Mouse (Mus musculus): Measurements from ENCODE around the gene Bola3.

Gene Bola3

DNA sequence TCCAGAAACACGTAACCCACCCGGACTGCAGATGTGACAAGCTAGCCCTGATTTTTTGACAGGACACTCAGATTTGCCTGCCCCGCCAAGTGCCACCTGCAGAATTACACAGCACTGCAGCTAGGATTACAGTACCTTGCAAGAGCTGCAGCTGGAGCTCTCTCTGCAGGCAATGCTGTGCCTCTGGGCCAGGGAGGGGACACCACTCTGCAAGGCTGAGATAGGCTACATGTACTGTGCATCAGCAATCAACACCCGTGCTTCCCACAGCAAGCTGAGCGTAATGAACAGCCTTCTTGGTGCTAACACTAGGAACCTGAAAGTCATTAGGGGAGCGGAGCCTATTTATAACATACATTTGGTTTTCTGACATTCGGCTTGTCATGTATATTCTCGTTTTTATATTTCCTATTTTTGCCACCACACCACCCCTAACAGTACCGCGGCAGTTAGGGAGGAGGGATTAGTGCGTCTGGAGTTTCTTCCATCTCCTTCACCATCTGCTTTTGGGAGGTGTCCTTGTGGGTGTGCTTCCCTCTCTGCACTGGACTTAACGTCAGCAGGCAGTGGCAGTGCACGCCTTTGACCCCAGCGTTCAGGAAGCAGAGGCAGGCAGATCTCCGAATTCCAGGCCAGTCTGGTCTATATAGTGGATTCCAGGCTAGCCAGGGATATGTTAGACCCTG is 46.7 kb downstream of the Bola3 start:
- no peak for DNase-seq (ENCODE audit: low spot score in 2 of 2)

DNA sequence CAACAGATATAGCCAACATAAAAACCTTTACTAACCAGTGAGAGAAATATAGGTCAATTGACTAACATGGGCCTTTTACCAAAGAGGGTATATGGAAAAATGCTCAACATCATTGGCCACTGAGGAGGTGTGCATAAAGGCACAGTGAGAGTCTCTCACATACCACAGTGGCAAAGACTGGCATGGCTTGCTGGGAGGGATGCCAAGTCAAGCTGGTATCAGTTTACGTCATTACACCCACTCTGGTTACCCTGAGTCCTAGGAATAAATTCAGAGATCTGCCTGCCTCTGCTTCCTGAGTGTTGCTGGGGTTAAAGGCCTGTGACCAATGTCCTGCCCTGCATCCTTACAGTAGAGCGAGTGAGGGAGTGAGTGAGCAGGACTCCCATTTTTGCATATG is 47.8 kb downstream of the Bola3 start:
- no peak for DNase-seq (ENCODE audit: low spot score in 2 of 2)

DNA sequence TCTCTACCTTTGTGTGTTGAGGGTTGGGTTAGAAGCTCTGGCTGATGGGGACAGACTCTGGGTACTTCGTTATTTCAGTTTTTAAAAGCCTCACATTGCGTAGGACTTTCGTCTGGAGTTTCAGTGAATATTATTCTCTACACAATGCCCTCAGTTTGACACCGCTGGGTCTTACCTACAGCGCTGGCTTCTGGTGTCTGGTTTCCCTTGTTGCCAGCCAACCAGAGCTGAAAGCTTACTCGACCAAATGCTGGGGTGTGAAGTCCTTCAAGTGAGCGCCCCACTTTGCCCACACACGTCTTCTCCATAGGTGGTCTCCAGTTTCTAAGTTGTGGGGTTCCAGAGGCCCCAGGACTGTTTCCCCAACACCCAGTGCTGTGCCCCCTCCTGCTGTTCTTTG is 48.8 kb downstream of the Bola3 start:
- no peak for DNase-seq (ENCODE audit: low spot score in 2 of 2)

DNA sequence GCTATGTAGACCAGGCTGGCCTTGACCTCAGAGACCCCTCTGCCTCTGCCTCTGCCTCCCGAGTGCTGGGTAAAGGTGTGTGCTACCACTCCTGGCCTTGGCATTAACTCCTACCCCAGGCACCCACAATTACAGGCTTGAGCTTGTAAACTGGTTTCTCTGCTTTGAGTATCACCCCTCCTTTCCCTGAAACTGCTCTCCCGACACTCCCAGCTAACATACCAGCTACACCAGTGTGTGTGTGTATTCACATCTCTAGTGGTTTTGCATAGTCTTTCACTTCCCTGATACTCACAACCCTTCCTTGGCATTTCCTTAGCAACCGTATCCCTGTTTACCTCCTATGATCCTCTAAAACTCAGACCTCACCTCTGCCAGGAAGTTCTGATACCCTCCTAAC is 50.8 kb downstream of the Bola3 start:
- no peak for DNase-seq (ENCODE audit: low spot score in 2 of 2)

DNA sequence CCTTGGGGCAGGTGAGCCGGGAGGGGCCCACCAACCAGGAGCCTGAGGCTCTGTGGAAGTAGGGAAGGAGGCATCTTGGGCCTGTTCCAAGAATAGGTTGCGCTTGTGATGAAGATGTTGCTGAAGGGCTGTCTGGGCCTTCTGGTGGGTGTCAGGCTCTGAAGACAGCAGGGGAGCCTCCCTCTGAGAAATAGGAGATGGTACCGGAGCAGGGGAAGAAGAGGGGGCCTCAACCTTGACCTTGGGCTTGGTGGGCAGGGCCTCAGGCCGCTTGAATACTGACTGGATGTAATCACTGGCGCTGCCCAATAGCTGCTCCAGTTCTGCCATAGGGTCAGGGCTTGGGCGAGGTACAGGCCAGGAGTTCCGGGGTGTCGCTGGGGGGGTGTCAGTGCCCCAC is 54.5 kb downstream of the Bola3 start:
- DNase-seq (ENCODE audit: low spot score in 2 of 2), result no peak

DNA sequence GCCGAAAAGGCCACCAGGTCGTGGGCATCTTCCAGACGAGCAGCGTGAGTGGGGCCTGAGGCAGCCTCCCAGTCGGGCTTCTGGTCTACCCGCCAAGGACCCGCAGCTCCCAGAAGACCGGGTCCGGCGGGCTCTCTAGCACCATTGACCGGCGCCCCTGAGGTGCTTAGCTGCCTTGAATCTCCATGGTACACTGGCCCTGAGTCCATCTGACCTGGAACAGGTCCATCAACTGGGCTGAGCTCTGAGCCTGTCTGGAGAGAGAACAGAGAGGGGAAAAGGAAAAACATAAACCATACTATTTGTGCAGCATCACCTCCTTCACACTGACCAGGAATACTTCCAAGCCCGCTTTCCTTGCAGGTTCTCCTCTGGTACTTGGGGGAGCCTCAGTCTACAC is 55.6 kb downstream of the Bola3 start:
- DNase-seq (ENCODE audit: low spot score in 2 of 2), result no peak

DNA sequence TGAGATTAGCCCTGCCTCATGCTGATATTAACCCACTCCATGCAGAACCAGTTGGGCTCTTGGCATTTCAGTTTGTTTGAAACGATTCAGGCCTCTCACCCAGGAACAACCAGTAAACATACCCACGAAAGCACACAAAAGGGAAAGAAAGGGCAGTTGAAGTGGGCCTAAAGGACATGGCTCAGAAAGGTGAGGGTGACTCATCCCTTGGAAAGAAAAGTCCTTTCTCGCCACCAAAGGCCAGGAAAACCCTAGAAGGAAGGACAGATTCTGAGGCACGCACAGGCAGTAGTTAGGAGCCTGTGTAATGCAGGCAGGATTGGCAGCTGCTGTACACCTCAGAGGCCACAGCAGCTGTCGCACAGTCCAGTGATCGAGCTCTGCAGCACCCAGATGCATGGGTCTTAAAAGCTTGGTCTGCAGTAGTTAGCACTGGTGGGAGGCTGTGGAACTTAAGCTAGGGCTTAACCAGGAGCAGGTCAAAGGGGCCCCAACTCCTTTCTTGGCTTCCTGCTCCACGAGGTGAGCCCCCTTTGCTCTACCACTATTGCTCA is 56.6 kb downstream of the Bola3 start:
- DNase-seq (ENCODE audit: low spot score in 2 of 2), result no peak

DNA sequence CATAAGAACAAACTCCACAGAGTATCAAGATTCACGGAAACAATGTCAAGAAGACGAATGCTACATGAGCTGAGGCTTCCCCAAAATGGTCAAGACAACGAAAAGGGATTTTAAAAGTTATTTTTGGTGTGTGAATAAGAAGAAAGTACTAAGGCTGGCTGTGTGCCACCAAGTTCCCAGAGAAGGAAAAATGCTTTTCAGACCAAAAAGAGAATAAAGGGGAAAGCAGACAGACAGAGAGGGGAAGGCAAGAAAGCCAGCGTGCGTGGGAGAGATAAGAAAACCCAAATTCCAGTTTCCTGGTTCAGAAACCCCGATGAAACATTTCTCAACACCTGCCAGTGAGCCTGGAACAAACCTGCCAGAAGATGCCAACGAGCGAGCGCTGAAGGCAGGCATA is 59.6 kb downstream of the Bola3 start:
- no peak for DNase-seq (ENCODE audit: low spot score in 2 of 2)

Measured in urinary bladder, postnatal 36 days (tissue).